In genomic region chr12:101912626-101913490, GRCm38 (mm10) we compare ENCODE assay signal across 8 mouse cellular contexts. TPM values are rescaled to one million over a fixed set of nuclear protein-coding genes. Genes with fewer than 3 reads are reported as not detected.
A peak's percentile ranks its signal among the peaks of the same experiment; 100 is the strongest.
DNase-seq lines count a peak whose midpoint lies in the region; ATAC-seq and TF ChIP-seq lines count a peak whose summit lies in the region.

Trip11 (minus strand) TSS chr12:101913267.

- peaks cover 11% of the 10 kb centered on the region for H3K36me3 ChIP-seq in embryonic facial prominence, embryonic 15.5 days
- peaks cover 13% of the 10 kb centered on the region for H3K36me3 ChIP-seq in heart, embryonic 10.5 days
- H3K36me3 ChIP-seq in kidney, embryonic 14.5 days (ENCODE audit: control insufficient read depth, insufficient read depth, low read length), result peaks cover 9% of the 10 kb centered on the region; the same call in 1 of the 2 replicates
- H3K36me3 ChIP-seq in limb, embryonic 14.5 days (ENCODE audit: control insufficient read depth, insufficient read depth, low read length), result peaks cover 10% of the 10 kb centered on the region
- peaks cover 5% of the 10 kb centered on the region; the same call in 1 of the 2 replicates for H3K36me3 ChIP-seq in midbrain, embryonic 16.5 days (ENCODE audit: control insufficient read depth, insufficient read depth, low read length)
- peaks cover 2% of the 10 kb centered on the region for H3K36me3 ChIP-seq in spleen, adult 2 months (ENCODE audit: control insufficient read depth, insufficient read depth, low read length)

- DNase-seq in B cell, adult 2 months, result peak; percentile 90 to 91
- peak; percentile 95 for DNase-seq in heart, embryonic 10.5 days (ENCODE audit: low spot score)
- peak; percentile 91 for DNase-seq in limb, embryonic 14.5 days (ENCODE audit: low spot score)
- DNase-seq in spleen, adult 2 months (ENCODE audit: low read depth in 1 of 2, low spot score in 2 of 2), result peak; percentile 82 to 91

- under 1% methylated on average over 69 of the region's 69 CpGs for WGBS in embryonic facial prominence, embryonic 15.5 days
- under 1% methylated on average over 69 of the region's 69 CpGs for WGBS in heart, embryonic 10.5 days
- under 1% methylated on average over 69 of the region's 69 CpGs for WGBS in kidney, embryonic 14.5 days
- under 1% methylated on average over 57 of the region's 69 CpGs for WGBS in limb, embryonic 14.5 days
- 0% methylated on average over 69 of the region's 69 CpGs for WGBS in midbrain, embryonic 16.5 days
- under 1% methylated on average over 69 of the region's 69 CpGs for WGBS in spleen, adult 2 months

- peak within 1 kb of the TSS; percentile 94 for H3K9ac ChIP-seq in embryonic facial prominence, embryonic 15.5 days
- peak within 1 kb of the TSS; percentile 86 for H3K9ac ChIP-seq in kidney, embryonic 14.5 days (ENCODE audit: low read depth, low read length)
- H3K9ac ChIP-seq in limb, embryonic 14.5 days (ENCODE audit: low read depth, low read length, severe bottlenecking), result peak within 1 kb of the TSS; percentile 96
- H3K9ac ChIP-seq in midbrain, embryonic 16.5 days (ENCODE audit: low read depth, low read length), result peak within 1 kb of the TSS; percentile 91

- peak within 1 kb of the TSS; percentile 78 for H3K27ac ChIP-seq in bone marrow macrophage, adult 2 months (ENCODE audit: insufficient read depth, low read depth, low read length)
- H3K27ac ChIP-seq in embryonic facial prominence, embryonic 15.5 days (replicated peaks), result peak within 1 kb of the TSS; percentile 96
- peak within 1 kb of the TSS; percentile 94 for H3K27ac ChIP-seq in heart, embryonic 10.5 days
- H3K27ac ChIP-seq in kidney, embryonic 14.5 days (ENCODE audit: low read depth, low read length), result peak within 1 kb of the TSS; percentile 84
- peak within 1 kb of the TSS; percentile 96 for H3K27ac ChIP-seq in limb, embryonic 14.5 days (replicated peaks; ENCODE audit: low read depth, low read length)
- H3K27ac ChIP-seq in midbrain, embryonic 16.5 days (ENCODE audit: low read length), result peak within 1 kb of the TSS; percentile 81
- H3K27ac ChIP-seq in spleen, adult 2 months (ENCODE audit: insufficient read depth, low read length), result peak within 1 kb of the TSS; percentile 78

- no peak for TF ChIP-seq CTCF in bone marrow macrophage, adult 2 months (IDR thresholded peaks at IDR 0.05; ENCODE audit: low read depth, low read length)
- TF ChIP-seq CTCF in spleen, adult 2 months (IDR thresholded peaks at IDR 0.05; ENCODE audit: extremely low read depth, insufficient read depth, insufficient read length, insufficient replicate concordance), result no peak

- peaks cover 20% of the 10 kb centered on the region for H3K4me1 ChIP-seq in bone marrow macrophage, adult 2 months (ENCODE audit: control insufficient read depth, insufficient read depth, low read length)
- peaks cover 16% of the 10 kb centered on the region for H3K4me1 ChIP-seq in embryonic facial prominence, embryonic 15.5 days
- H3K4me1 ChIP-seq in heart, embryonic 10.5 days, result peaks cover 13% of the 10 kb centered on the region
- peaks cover 12% of the 10 kb centered on the region for H3K4me1 ChIP-seq in kidney, embryonic 14.5 days (ENCODE audit: control insufficient read depth, insufficient read depth, low read length)
- peaks cover 16% of the 10 kb centered on the region for H3K4me1 ChIP-seq in limb, embryonic 14.5 days (ENCODE audit: control insufficient read depth, insufficient read depth, low read length)
- peaks cover 14% of the 10 kb centered on the region for H3K4me1 ChIP-seq in midbrain, embryonic 16.5 days (ENCODE audit: control insufficient read depth, insufficient read depth, low read length)
- peaks cover 6% of the 10 kb centered on the region for H3K4me1 ChIP-seq in spleen, adult 2 months (ENCODE audit: control insufficient read depth, insufficient read depth, insufficient read length)

- no peaks in the 10 kb centered on the region for H3K9me3 ChIP-seq in embryonic facial prominence, embryonic 15.5 days (replicated peaks)
- no peaks in the 10 kb centered on the region for H3K9me3 ChIP-seq in heart, embryonic 10.5 days
- no peaks in the 10 kb centered on the region for H3K9me3 ChIP-seq in kidney, embryonic 14.5 days (ENCODE audit: control insufficient read depth, low read length)
- H3K9me3 ChIP-seq in limb, embryonic 14.5 days (ENCODE audit: control insufficient read depth, low read length), result no peaks in the 10 kb centered on the region
- no peaks in the 10 kb centered on the region for H3K9me3 ChIP-seq in midbrain, embryonic 16.5 days (replicated peaks; ENCODE audit: control insufficient read depth, low read length, poor library complexity, severe bottlenecking)

- no peak for TF ChIP-seq POLR2A in bone marrow macrophage, adult 2 months (IDR thresholded peaks at IDR 0.05; ENCODE audit: borderline replicate concordance, low read depth, low read length)
- TF ChIP-seq POLR2A in limb, embryonic 14.5 days (IDR thresholded peaks at IDR 0.05; ENCODE audit: borderline replicate concordance, extremely low read depth, insufficient read depth, insufficient read length), result peak; percentile 91; the same call in 1 of the 2 replicates
- TF ChIP-seq POLR2A in spleen, adult 2 months (IDR thresholded peaks at IDR 0.05; ENCODE audit: low read depth, low read length), result peak; percentile 88

- H3K4me2 ChIP-seq in embryonic facial prominence, embryonic 15.5 days (replicated peaks), result peak within 1 kb of the TSS; percentile 68
- H3K4me2 ChIP-seq in kidney, embryonic 14.5 days (replicated peaks; ENCODE audit: low read depth, low read length), result peak within 1 kb of the TSS; percentile 53
- peak within 1 kb of the TSS; percentile 80 for H3K4me2 ChIP-seq in limb, embryonic 14.5 days (replicated peaks; ENCODE audit: low read depth, low read length, severe bottlenecking)
- peak within 1 kb of the TSS; percentile 69 for H3K4me2 ChIP-seq in midbrain, embryonic 16.5 days (ENCODE audit: low read length)

- peak within 1 kb of the TSS; percentile 84 for H3K4me3 ChIP-seq in bone marrow macrophage, adult 2 months (ENCODE audit: insufficient read depth, low read length)
- H3K4me3 ChIP-seq in embryonic facial prominence, embryonic 15.5 days (replicated peaks), result peak within 1 kb of the TSS; percentile 94
- peak within 1 kb of the TSS; percentile 78 for H3K4me3 ChIP-seq in heart, embryonic 10.5 days
- peak within 1 kb of the TSS; percentile 63 for H3K4me3 ChIP-seq in kidney, embryonic 14.5 days (ENCODE audit: low read length)
- peak within 1 kb of the TSS; percentile 91 for H3K4me3 ChIP-seq in limb, embryonic 14.5 days (replicated peaks; ENCODE audit: low read length)
- H3K4me3 ChIP-seq in midbrain, embryonic 16.5 days (ENCODE audit: low read depth, low read length), result peak within 1 kb of the TSS; percentile 66
- H3K4me3 ChIP-seq in spleen, adult 2 months (ENCODE audit: extremely low read depth, insufficient read depth, insufficient read length), result peak within 1 kb of the TSS; percentile 87

- ATAC-seq in embryonic facial prominence, embryonic 15.5 days (ENCODE audit: insufficient number of reproducible peaks, low FRiP score, low TSS enrichment, low read depth), result peak; percentile 92
- ATAC-seq in kidney, embryonic 14.5 days (ENCODE audit: low FRiP score, low TSS enrichment), result peak; percentile 95
- peak; percentile 97 for ATAC-seq in limb, embryonic 14.5 days (ENCODE audit: low FRiP score, low read depth)
- peak; percentile 98 for ATAC-seq in midbrain, embryonic 16.5 days

- no peaks in the 10 kb centered on the region for H3K27me3 ChIP-seq in embryonic facial prominence, embryonic 15.5 days
- H3K27me3 ChIP-seq in heart, embryonic 10.5 days (ENCODE audit: insufficient read depth, poor library complexity, severe bottlenecking), result no peaks in the 10 kb centered on the region
- no peaks in the 10 kb centered on the region for H3K27me3 ChIP-seq in kidney, embryonic 14.5 days (ENCODE audit: control insufficient read depth, insufficient read depth, low read length)
- H3K27me3 ChIP-seq in limb, embryonic 14.5 days (ENCODE audit: control insufficient read depth, insufficient read depth, low read length), result no peaks in the 10 kb centered on the region
- H3K27me3 ChIP-seq in midbrain, embryonic 16.5 days (ENCODE audit: control insufficient read depth, insufficient read depth, low read depth, low read length), result no peaks in the 10 kb centered on the region
- H3K27me3 ChIP-seq in spleen, adult 2 months (ENCODE audit: control insufficient read depth, insufficient read depth, low read length), result no peaks in the 10 kb centered on the region

RNA-seq across cellular contexts. Expression of gene Trip11, which starts in this region (rescaled TPM):
- polyA plus RNA-seq in bone marrow macrophage, adult 2 months (2012; ENCODE audit: insufficient read depth, insufficient read length, missing spikeins), result 19.4 and 23.5 TPM in 2 replicates
- 29.4 and 32.2 TPM in 2 replicates for polyA plus RNA-seq in embryonic facial prominence, embryonic 15.5 days (2015; fragmentation: Nextera tagmentation; extraction: Ambion mirVana)
- polyA plus RNA-seq in heart, embryonic 10.5 days (2016; fragmentation: Nextera tagmentation; extraction: Ambion mirVana), result 20.5 and 20.8 TPM in 2 replicates
- 19.8 and 29.4 TPM in 2 replicates for polyA plus RNA-seq in kidney, embryonic 14.5 days (2014; fragmentation: Nextera tagmentation; extraction: Ambion mirVana)
- polyA plus RNA-seq in limb, embryonic 14.5 days (2012; rRNA removed), result 9.3 and 10.5 TPM in 2 replicates
- polyA plus RNA-seq in limb, embryonic 14.5 days (2014; fragmentation: Nextera tagmentation; extraction: Ambion mirVana), result 24.4 and 26.2 TPM in 2 replicates
- 16.4 and 22.1 TPM in 2 replicates for polyA plus RNA-seq in midbrain, embryonic 16.5 days (2015; fragmentation: Nextera tagmentation; extraction: Ambion mirVana)
- 2.5 and 3.3 TPM in 2 replicates for polyA plus RNA-seq in spleen, adult 2 months (2012; rRNA removed)

Comparison
In these comparisons a context has a peak if more than half of its experiments do, and no peak if none do; other contexts are left out.
1. Peak in every context shown above with its lines: DNase-seq, ATAC-seq, H3K4me3 ChIP-seq and H3K27ac ChIP-seq.